Mouse (Mus musculus) limb, embryonic 14.5 days (tissue): ENCODE results near the gene Ampd2. TPM values are rescaled to one million over a fixed set of nuclear protein-coding genes. Genes with fewer than 3 reads are reported as not detected.

Source experiments
- ATAC-seq: fragments of 200-750 bp; cut with Nextera tagmentation; 2 replicates; pipeline ENCODE4 v1.8.0; 2017; ENCODE audit warnings: low read depth, moderate number of reproducible peaks, moderate TSS enrichment; ENCODE audit not compliant: low FRiP score
- DNase-seq: peaks from one replicate; pipeline ENCODE4 v3.0.0-alpha.2; 2015; ENCODE audit warnings: low spot score
- H3K27ac ChIP-seq: fragments of 300-500 bp; sonication (generic); replicated peaks from 2 replicates; pipeline ENCODE4 v1.5.1; 2014; ENCODE audit warnings: low read depth, mild to moderate bottlenecking, low read length, moderate library complexity, mixed read lengths
- H3K27me3 ChIP-seq: fragments of 300-500 bp; sonication (generic); 2 replicates; pipeline ENCODE4 v1.6.1; 2014; ENCODE audit warnings: low read length, mixed read lengths; ENCODE audit not compliant: control insufficient read depth, insufficient read depth
- H3K36me3 ChIP-seq: fragments of 300-500 bp; sonication (generic); 2 replicates; pipeline ENCODE4 v1.6.1; 2014; ENCODE audit warnings: mild to moderate bottlenecking, low read length, moderate library complexity, mixed read lengths; ENCODE audit not compliant: control insufficient read depth, insufficient read depth
- H3K4me1 ChIP-seq: fragments of 300-500 bp; sonication (generic); 2 replicates; pipeline ENCODE4 v1.6.1; 2014; ENCODE audit warnings: antibody characterized with exemption, low read length, mixed read lengths; ENCODE audit not compliant: control insufficient read depth, insufficient read depth
- H3K4me2 ChIP-seq: fragments of 300-500 bp; sonication (generic); replicated peaks from 2 replicates; pipeline ENCODE4 v1.6.1; 2014; ENCODE audit warnings: low read depth, mild to moderate bottlenecking, low read length, moderate library complexity; ENCODE audit not compliant: severe bottlenecking
- H3K4me3 ChIP-seq: fragments of 300-500 bp; sonication (generic); replicated peaks from 2 replicates; pipeline ENCODE4 v1.5.1; 2014; ENCODE audit warnings: low read length
- H3K9ac ChIP-seq: fragments of 300-500 bp; sonication (generic); 2 replicates; pipeline ENCODE4 v1.6.1; 2014; ENCODE audit warnings: mild to moderate bottlenecking, low read depth, low read length, moderate library complexity; ENCODE audit not compliant: severe bottlenecking
- H3K9me3 ChIP-seq: fragments of 300-500 bp; sonication (generic); 2 replicates; pipeline ENCODE4 v1.6.1; 2016; ENCODE audit warnings: low read length; ENCODE audit not compliant: control insufficient read depth
- POLR2A ChIP-seq: fragments of 200-500 bp; IDR thresholded peaks from 2 replicates; pipeline ENCODE4 v1.8.0; 2012; ENCODE audit warnings: inconsistent platforms, mild to moderate bottlenecking, moderate library complexity, borderline replicate concordance; ENCODE audit not compliant: insufficient read depth, insufficient read length; ENCODE audit errors: extremely low read depth
- WGBS: fragments of 180-500 bp; shearing (Covaris S2); extraction: QIAGEN DNeasy Blood & Tissue Kit; methylation state at CpG from one replicate; pipeline ENCODE4 v1.1.7; 2014; 5-methylcytosine and 5-hydroxymethylcytosine counted together
- polyA plus RNA-seq, 2 experiments: library from polyadenylated mRNA; depleted of rRNA in 1 of 2; stranded (reverse) in 1 of 2; unstranded in 1 of 2; fragments of >200 nt; fragmentation: Nextera tagmentation in 1 of 2; extraction: Ambion mirVana in 1 of 2; gene quantifications; 2 replicates each; pipeline versions ENCODE4 v1.2.1 to v1.2.3; 2012 to 2014

Ampd2 gene
- polyA plus RNA-seq, 2 experiments, result 35.8 to 116 TPM

GRCm38 (mm10) chr3:108069231-108069870 is 17.1 kb downstream of the Ampd2 start:
- Histone ChIP-seq H3K4me3 (no peak overlapping the region), H3K9me3 (no peaks in the 10 kb centered on the region), H3K36me3 (peaks cover 16% of the 10 kb centered on the region), H3K27me3 (no peaks in the 10 kb centered on the region), H3K4me2 (no peak overlapping the region), H3K9ac (no peak overlapping the region), H3K4me1 (no peaks in the 10 kb centered on the region), H3K27ac (no peak overlapping the region)
- DNase-seq, result no peak
- no peak for TF ChIP-seq POLR2A
- ATAC-seq, result no peak
- WGBS, result 61% methylated on average over 13 of the region's 13 CpGs

GRCm38 (mm10) chr3:108068826-108069225 is 17.6 kb downstream of the Ampd2 start:
- Histone ChIP-seq H3K9me3 (no peaks in the 10 kb centered on the region), H3K4me1 (no peaks in the 10 kb centered on the region), H3K27ac (no peak overlapping the region), H3K9ac (no peak overlapping the region), H3K27me3 (no peaks in the 10 kb centered on the region), H3K36me3 (peaks cover 10% of the 10 kb centered on the region), H3K4me2 (no peak overlapping the region), H3K4me3 (no peak overlapping the region)
- DNase-seq (no peak), ATAC-seq (no peak)
- no peak for TF ChIP-seq POLR2A
- WGBS, result 23% methylated on average over 1 of the region's 1 CpGs

- H3K27ac ChIP-seq, result no peak overlapping the region
- no peaks in the 10 kb centered on the region for H3K4me1 ChIP-seq
- peaks cover 5% of the 10 kb centered on the region; the same call in 1 of the 2 replicates for H3K36me3 ChIP-seq
- no peaks in the 10 kb centered on the region for H3K27me3 ChIP-seq
- DNase-seq (no peak), ATAC-seq (no peak)
- TF ChIP-seq POLR2A, result no peak
- H3K4me3 ChIP-seq, result no peak overlapping the region
- H3K9me3 ChIP-seq, result no peaks in the 10 kb centered on the region
- no peak overlapping the region for H3K4me2 ChIP-seq
- no peak overlapping the region for H3K9ac ChIP-seq
- 69% methylated on average over 6 of the region's 6 CpGs for WGBS
Measured at GRCm38 (mm10) chr3:108067370-108067934, 19.0 kb downstream of the Ampd2 start.

DNA sequence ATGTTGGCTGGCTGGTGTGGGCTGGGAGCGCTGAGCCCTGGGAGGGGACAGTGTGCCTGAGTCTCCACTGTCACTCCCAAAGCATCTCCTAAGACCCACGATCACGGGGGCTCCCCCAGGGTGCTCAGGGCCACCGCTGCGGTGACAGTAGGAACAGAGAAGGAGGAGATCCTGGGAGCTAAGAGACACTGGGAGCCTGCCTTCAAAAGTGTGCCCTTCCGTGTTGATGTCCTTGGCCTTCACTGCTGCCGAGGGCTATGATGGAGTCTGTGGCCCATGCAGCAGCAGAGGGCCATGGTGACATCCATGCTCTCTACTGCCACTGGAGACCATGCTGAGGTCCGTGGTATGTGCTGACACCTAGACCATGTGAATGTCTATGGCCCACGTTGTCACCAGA is 20.9 kb downstream of the Ampd2 start:
- no peaks in the 10 kb centered on the region for H3K27me3 ChIP-seq
- DNase-seq, result no peak
- no peak overlapping the region for H3K4me2 ChIP-seq
- no peak overlapping the region for H3K27ac ChIP-seq
- 83% methylated on average over 9 of the region's 9 CpGs for WGBS
- no peaks in the 10 kb centered on the region for H3K9me3 ChIP-seq
- no peaks in the 10 kb centered on the region for H3K36me3 ChIP-seq
- no peak overlapping the region for H3K4me3 ChIP-seq
- H3K9ac ChIP-seq, result no peak overlapping the region
- no peak for ATAC-seq
- H3K4me1 ChIP-seq, result no peaks in the 10 kb centered on the region
- TF ChIP-seq POLR2A, result no peak

- 68% methylated on average over 4 of the region's 4 CpGs for WGBS
- H3K4me3 ChIP-seq, result no peak overlapping the region
- ATAC-seq, result no peak
- no peaks in the 10 kb centered on the region for H3K4me1 ChIP-seq
- H3K27me3 ChIP-seq, result no peaks in the 10 kb centered on the region
- H3K9me3 ChIP-seq, result no peaks in the 10 kb centered on the region
- no peak overlapping the region for H3K9ac ChIP-seq
- H3K36me3 ChIP-seq, result no peaks in the 10 kb centered on the region
- DNase-seq, result no peak
- no peak for TF ChIP-seq POLR2A
- no peak overlapping the region for H3K4me2 ChIP-seq
- H3K27ac ChIP-seq, result no peak overlapping the region
Measured at GRCm38 (mm10) chr3:108064672-108065071, 21.8 kb downstream of the Ampd2 start.
